Mouse (Mus musculus) embryonic fibroblast, embryonic 13.5 days (primary cell): Measurements from ENCODE around the gene Tex12.

ENCODE experiments used
- CTCF ChIP-seq: IDR thresholded peaks from 2 replicates; pipeline ENCODE4 v1.5.1; 2011; ENCODE audit warnings: mild to moderate bottlenecking, control low read depth, low read length, moderate library complexity, borderline replicate concordance; ENCODE audit not compliant: insufficient read depth
- POLR2A ChIP-seq: IDR thresholded peaks from 2 replicates; pipeline ENCODE4 v1.6.1; 2011; ENCODE audit warnings: low read depth, mild to moderate bottlenecking, control low read depth, low read length, moderate library complexity

DNA sequence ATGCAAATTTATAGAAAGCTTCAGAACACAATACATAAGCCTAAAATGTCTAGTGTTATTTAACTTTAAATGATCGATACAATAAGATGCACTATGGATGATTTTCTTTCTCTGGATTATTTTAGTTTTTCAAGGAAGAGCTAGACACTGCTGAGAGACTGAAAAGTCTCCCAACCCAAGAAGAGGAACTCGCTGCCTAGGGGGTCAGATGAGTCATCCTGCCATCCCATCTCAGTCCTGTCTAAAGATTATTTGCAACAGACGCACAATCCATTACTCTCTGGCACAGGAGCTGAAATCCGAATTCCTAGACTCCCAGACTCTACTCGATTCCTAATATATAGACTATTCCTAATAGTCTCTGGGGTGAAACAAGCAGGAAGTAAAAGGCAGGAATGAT lies 8.9 kb downstream of the Tex12 start:
- TF ChIP-seq CTCF (no peak), POLR2A (no peak)
